Mouse (Mus musculus): ENCODE results near the gene Kctd2.
A peak's percentile ranks its signal among the peaks of the same experiment; 100 is the strongest.

Gene Kctd2

DNA sequence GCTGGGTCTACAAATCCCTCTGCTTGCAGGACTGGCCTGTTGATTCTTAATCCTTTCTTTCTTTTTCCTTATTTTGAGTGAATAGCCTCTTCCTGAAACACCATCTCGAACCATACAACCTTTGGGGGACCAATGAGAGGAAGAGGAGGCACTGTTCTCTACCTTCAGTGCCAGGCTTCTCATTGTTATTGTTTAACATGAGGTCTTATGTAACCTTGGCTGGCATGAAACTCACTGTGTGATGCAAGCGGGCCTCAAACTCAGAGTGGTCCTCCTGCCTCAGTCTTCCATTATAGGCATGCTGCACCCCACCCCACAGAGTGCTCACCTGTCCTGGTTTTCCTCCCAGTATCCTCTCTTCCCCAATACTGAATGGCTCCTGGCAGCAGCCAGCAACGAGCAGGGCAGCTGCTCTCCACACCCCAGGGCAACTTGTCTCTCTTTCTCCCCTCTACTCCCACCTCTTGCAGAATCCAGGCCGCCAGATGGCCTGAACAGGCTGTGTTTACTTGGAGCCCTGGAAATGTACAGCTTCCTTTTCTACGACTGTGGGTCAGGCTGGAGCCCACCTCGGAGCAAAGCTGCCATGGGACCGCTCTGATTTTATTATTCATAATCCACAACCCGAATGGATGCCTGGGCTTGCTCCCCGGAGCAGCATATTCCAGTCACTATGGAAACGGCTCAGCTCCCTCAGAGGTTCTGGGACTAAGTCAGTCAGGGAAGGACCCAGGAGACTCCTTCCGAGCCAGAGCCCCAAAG lies 19.1 kb upstream of the Kctd2 start:
- ATAC-seq (ENCODE audit: low TSS enrichment): peak; percentile 52

GRCm38 (mm10) chr11:115403338-115404124 lies 16.4 kb upstream of the Kctd2 start, which contains the start of gene Mrpl58:
Mrpl58 (plus strand) TSS chr11:115403752.
- peak; percentile 55 for ATAC-seq (ENCODE audit: low TSS enrichment)

- no peak for ATAC-seq (ENCODE audit: low TSS enrichment)
Observed at GRCm38 (mm10) chr11:115405723-115406122, 14.2 kb upstream of the Kctd2 start.

DNA sequence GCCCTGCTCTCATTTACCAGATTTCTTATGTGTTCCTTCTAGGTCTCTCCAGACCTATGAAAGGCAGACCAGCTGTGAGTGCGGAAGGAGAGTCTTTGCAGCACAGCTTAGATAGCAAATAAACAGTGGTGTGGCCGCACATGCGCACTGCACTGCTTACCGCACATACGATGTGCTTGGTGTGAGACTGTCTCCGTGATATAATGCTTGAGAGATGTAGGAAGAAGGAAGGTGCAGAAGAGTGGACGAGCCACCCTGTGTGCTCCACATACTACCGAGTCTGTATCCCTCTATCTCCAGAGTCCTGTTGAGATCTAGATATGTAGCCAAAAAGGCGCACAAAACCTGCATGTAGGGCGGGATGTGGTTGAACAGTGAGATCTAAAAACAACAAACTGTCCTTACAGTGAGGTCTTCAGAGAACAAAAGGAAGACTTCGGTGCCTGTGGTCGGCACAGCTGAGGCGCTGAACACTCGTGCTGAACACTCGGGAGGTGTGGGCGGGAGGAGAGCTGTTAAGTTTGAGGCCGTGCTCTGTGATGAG lies 13.0 kb upstream of the Kctd2 start:
- no peak for ATAC-seq (ENCODE audit: low TSS enrichment)

DNA sequence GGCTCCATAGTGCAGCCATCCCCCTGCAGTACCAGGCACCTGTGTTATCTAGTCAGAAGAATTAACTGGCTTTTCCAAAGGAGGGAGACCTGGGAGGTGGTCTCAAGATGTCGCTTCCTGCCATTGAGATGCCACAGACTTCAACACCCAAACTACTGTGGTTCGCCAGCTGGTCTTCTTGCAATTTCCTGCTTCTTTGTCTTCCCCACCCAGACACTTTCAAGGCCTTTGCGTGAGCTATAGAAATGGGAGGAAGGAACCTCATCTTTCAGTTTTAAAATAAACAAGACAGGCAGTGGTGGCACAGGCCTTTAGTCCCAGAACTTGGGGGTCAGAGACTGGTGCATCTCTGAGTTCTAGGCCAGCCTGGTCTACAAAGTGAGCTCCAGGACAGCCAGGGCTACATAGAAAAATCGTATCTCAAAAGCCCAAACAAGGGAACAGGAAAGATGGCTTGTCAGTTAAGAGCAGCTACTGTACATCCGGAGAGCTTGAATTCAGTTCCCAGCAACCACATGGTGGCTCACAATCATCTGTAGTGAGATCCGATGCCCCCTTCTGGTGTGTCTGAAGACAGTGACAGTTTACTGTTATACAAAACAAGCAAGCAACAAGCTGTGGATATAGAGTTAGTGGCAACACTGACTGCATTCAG lies 11.5 kb upstream of the Kctd2 start:
- ATAC-seq (ENCODE audit: low TSS enrichment): no peak

DNA sequence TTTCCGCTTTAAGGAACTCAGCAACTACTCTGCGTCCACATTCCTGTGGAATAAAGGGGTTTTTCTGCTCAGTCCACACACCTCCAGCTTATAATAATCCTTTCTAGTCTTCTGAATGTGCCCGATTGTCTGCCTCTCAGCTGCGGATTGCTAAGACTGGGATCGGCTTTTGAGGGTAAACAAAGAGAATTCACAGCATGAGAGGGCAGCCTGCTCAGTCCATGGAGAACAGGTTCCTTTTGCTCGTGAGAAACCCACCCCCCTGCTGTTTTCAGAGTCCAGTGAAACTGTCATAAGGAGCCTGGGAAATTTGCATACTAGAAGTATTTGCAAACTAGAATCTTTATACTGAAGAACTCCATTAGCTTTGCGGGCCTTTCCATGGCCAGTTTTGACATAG lies 10.4 kb upstream of the Kctd2 start:
- no peak for ATAC-seq (ENCODE audit: low TSS enrichment)

DNA sequence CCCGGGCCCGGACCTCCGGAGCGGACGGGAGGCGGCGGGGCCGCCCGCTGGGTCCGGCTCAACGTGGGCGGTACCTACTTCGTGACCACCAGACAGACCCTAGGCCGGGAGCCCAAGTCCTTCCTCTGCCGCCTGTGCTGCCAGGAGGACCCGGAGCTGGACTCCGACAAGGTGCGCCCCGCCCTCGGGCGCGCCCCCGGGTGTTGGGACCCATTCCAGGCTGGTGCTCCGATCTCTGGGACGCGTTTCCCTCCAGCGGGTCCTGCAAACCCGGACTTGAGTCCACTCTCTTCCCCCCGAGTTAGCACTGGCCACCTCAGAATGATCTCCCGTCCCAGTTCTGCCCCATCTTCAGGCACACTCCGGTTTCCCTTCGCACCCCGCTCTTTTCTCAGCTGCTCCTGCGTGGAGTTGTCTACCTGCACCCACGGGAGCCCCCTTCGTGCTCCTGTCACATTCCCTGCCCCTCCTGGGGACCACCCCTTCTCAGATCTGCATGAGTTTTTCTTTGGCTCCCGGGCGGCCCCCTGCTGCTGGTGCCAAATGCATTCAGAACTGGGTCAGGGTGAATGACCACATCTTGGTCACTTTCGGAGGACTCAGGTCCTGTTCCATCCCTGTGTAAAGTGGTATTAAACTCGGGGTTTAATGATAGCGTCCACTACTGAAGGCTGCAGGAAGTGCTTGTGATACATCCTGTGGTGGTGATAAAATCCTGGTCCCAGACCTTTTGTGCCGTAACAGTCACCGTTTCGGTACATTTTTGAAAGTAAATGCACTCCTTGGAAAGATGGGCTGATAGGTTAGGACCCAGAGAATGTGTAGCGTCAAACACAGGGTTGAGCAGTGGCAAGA lies 635 bp downstream of the Kctd2 start:
- ATAC-seq (ENCODE audit: low TSS enrichment): peak; percentile 17; the same call in 1 of the 2 replicates

GRCm38 (mm10) chr11:115421328-115421727 lies 1.4 kb downstream of the Kctd2 start:
- peak; percentile 51 for ATAC-seq (ENCODE audit: low TSS enrichment)

DNA sequence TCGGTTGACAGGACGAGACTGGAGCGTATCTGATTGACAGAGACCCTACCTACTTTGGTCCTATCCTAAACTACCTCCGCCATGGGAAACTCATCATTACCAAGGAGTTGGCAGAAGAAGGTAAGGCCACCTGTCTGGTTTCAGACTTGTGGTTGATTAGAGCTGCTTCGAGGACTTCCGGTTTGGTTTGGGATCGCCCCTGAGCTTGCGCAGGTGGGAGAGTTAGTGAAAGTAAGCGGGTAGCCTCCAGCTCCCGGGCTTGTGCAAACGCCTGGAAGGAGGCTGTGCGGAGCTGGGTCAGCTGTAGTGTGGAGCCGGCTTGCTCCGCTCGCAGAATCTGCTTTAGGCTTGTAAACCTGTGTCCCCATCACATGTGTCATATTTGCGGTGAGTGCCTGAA lies 2.0 kb downstream of the Kctd2 start:
- ATAC-seq (ENCODE audit: low TSS enrichment): no peak

GRCm38 (mm10) chr11:115423091-115423490 lies 3.2 kb downstream of the Kctd2 start:
- no peak for ATAC-seq (ENCODE audit: low TSS enrichment)

DNA sequence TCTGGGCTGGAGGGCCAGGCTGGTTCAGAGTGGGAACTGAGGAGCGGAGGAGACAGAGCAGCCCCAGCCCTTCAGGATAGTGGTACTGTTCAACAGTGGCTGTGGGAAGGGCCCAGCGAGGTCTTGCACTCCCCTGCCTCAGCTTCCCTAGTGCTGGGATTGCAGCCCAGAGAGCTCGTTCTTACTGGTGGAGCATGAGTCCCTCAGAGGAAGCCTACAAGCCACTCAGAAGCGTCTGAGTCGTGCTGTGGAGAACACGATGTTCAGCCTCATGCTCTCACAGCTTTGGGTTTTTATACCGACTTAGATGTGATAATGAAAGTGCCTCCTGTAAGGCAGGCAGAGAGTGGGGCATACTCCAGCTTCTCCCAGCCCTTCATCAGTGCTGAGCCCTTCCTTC lies 4.7 kb downstream of the Kctd2 start:
- no peak for ATAC-seq (ENCODE audit: low TSS enrichment)

- ATAC-seq (ENCODE audit: low TSS enrichment): no peak
Observed at GRCm38 (mm10) chr11:115425671-115426070, 5.7 kb downstream of the Kctd2 start.

- ATAC-seq (ENCODE audit: low TSS enrichment): peak; percentile 39
Observed at GRCm38 (mm10) chr11:115427482-115428331, 7.8 kb downstream of the Kctd2 start.

DNA sequence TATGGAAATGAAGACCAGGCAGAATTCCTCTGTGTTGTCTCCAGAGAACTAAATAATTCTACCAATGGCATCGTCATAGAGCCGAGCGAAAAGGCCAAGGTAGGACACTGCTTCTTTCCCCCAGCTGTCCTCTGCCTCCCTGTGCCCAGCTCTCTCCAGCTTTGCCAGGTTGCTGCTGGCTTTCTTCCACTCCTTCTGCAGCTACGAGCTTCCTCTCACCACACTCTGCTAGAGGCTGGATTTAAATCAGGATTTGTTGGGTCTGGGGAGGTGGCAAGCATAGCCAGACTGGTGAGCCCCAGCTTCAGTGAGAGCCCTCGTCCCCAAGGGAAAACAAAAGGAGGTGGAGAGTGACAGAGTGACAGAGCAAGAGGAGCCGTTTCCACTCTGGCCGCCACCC lies 9.4 kb downstream of the Kctd2 start:
- ATAC-seq (ENCODE audit: low TSS enrichment): peak; percentile 48

- ATAC-seq (ENCODE audit: low TSS enrichment): no peak
Observed at GRCm38 (mm10) chr11:115430561-115430960, 10.6 kb downstream of the Kctd2 start.

DNA sequence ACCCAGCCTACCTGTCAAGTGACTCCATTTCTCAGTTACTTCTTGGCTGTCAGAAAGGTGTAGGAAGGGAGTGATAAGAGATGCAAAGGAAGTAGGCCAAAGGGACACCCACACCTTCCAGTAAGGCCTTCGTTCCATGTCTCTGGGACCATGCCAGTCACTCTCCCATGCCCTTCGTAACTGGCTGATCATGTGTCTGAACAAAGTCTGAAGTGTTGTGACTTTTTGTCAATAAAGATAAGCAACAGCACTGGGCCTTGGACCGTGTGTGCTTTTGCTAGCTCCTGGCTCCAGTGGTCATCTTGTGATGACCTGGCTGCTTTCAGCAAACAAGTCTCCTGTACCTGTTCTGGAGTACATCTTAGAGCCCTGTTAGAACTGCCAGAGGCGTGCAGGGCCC lies 12.9 kb downstream of the Kctd2 start:
- no peak for ATAC-seq (ENCODE audit: low TSS enrichment)

DNA sequence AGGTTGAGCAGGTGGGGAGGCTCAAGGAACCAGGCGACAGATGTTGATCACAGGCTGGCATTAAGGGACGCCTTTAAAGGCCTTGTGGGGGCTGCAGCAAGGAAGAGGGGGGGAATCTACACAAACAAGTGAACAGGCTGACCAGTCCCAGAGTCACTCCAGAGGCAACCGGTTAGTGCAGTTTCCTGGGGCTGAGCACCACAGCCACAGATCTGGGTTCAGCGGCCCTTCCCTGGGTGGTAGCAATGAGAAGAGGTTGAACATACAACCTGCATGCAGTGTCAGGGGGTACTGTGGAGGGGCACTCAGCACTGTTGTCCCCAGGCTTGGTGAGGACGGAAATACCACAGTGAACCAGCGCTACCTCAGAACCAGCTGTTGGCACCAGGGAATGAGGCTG lies 13.4 kb downstream of the Kctd2 start:
- no peak for ATAC-seq (ENCODE audit: low TSS enrichment)

DNA sequence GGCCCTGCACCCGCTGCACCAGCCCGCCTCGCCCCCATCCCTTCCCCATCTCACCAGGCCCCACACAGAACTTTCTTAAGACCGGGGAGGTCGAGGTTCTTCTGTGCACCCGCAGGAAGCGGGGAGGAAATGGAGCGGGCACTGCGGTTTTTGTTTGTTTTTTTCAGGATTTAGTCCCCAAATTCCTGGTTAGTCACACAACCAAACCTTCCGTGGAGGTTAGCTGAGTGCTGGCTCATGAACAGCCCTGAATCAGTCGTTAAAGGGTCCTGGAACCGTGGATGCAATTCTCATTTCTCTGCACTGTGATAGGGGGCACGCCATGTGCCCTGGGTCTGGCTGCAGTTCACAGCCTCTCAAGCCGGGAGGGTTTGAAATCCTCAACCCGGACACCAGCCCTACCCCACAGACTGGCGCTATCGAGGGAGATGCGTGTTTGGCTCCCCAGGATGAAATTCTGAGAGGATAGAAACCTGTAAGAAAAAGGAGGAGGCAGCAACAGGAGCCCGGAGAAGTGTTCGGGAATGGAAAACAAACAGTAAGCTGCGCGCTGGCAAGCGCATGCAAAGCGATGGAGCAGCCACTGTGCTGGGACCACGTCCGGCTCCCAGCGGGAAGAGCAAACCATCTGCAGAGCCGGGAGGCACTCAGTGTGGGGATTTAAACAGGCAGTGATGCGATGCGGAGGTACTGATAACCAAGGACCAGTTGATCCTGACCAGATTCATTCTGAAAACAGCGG lies 15.8 kb downstream of the Kctd2 start:
- ATAC-seq (ENCODE audit: low TSS enrichment): peak; percentile 70; the same call in 1 of the 2 replicates

DNA sequence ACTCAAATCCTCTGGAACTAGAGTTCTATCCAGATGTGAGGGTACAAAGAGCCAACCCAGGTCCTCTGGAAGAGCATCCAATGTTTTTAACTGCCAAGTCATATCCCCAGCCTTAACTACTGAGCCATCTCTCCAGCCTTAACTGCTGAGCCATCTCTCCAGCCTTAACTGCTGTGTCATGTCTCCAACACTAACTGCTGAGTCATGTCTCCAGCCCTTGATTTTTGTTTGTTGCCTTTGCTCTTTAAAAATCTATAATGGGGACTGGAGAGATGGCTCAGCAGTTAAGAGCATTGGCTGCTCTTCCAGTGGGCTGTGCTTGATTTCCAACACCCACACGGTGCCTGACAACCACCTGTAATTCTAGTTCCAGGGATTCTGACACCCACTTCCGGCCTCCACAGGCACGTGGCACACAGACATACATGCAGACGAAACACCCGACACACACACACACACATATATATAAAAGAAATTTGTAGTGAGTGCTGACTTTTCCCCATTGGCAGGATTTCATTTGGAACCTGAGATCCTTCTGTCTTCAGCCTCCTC lies 17.7 kb downstream of the Kctd2 start:
- no peak for ATAC-seq (ENCODE audit: low TSS enrichment)

Measured in frontal cortex, adult (tissue).